Mouse (Mus musculus): Measurements from ENCODE around the gene C530008M17Rik.

- TF ChIP-seq CTCF (IDR thresholded peaks at IDR 0.05; ENCODE audit: insufficient read depth, low read length) (no peak), POLR2A (IDR thresholded peaks at IDR 0.05; ENCODE audit: borderline replicate concordance, extremely low read depth, low read depth, low read length) (no peak)
Observed at GRCm38 (mm10) chr5:76691251-76691650, 34.9 kb downstream of the C530008M17Rik start.

Data from lung, adult 2 months (tissue).